Mouse (Mus musculus) heart, embryonic 11.5 days (tissue): ENCODE data around the gene Tmem104. TPM values are rescaled to one million over a fixed set of nuclear protein-coding genes. Genes with fewer than 3 reads are reported as not detected.

Experiments
- ATAC-seq: fragments of 200-750 bp; cut with Nextera tagmentation; replicated peaks from 2 replicates; pipeline ENCODE4 v1.8.0; 2017; ENCODE audit warnings: moderate library complexity; ENCODE audit not compliant: insufficient number of reproducible peaks, low FRiP score, low TSS enrichment
- H3K27ac ChIP-seq: fragments of 300-500 bp; sonication (generic); 2 replicates; pipeline ENCODE4 v1.5.1; 2014; ENCODE audit warnings: mild to moderate bottlenecking, low read depth, low read length
- H3K27me3 ChIP-seq: fragments of 300-500 bp; sonication (generic); 2 replicates; pipeline ENCODE4 v1.6.1; 2014; ENCODE audit warnings: mild to moderate bottlenecking, low read length, mixed read lengths; ENCODE audit not compliant: control insufficient read depth, insufficient read depth
- H3K36me3 ChIP-seq: fragments of 300-500 bp; sonication (generic); 2 replicates; pipeline ENCODE4 v1.6.1; 2014; ENCODE audit warnings: mild to moderate bottlenecking, low read length, moderate library complexity, mixed read lengths; ENCODE audit not compliant: control insufficient read depth, insufficient read depth
- H3K4me1 ChIP-seq: fragments of 300-500 bp; sonication (generic); 2 replicates; pipeline ENCODE4 v1.6.1; 2014; ENCODE audit warnings: low read length; ENCODE audit not compliant: control insufficient read depth, insufficient read depth
- H3K4me2 ChIP-seq: fragments of 300-500 bp; sonication (generic); 2 replicates; pipeline ENCODE4 v1.6.1; 2014; ENCODE audit warnings: mild to moderate bottlenecking, moderate library complexity
- H3K4me3 ChIP-seq: fragments of 300-500 bp; sonication (generic); 2 replicates; pipeline ENCODE4 v1.5.1; 2014; ENCODE audit warnings: low read depth, low read length
- H3K9ac ChIP-seq: fragments of 300-500 bp; sonication (generic); 2 replicates; pipeline ENCODE4 v1.6.1; 2014; ENCODE audit warnings: mild to moderate bottlenecking, low read depth, low read length, moderate library complexity
- H3K9me3 ChIP-seq: fragments of 300-500 bp; sonication (generic); replicated peaks from 2 replicates; pipeline ENCODE4 v1.6.1; 2016; ENCODE audit warnings: low read length; ENCODE audit not compliant: control insufficient read depth
- WGBS: fragments of 180-500 bp; shearing (Covaris S2); extraction: QIAGEN DNeasy Blood & Tissue Kit; methylation state at CpG from one replicate; pipeline ENCODE4 v1.1.7; 2014; ENCODE audit not compliant: insufficient replicate concordance; 5-methylcytosine and 5-hydroxymethylcytosine counted together
- polyA plus RNA-seq: library from polyadenylated mRNA; unstranded; fragments of >200 nt; fragmentation: Nextera tagmentation; extraction: Ambion mirVana; gene quantifications from 2 replicates; pipeline ENCODE4 v1.2.1, GENCODE M21; 2014

Tmem104 gene
- polyA plus RNA-seq, 1 experiment from 2014 or later, result 7.5 TPM

GRCm38 (mm10) chr11:115233526-115234290 lies 46.4 kb downstream of the Tmem104 start:
- WGBS, result 58% methylated on average over 20 of the region's 20 CpGs
- Histone ChIP-seq H3K36me3 (no peaks in the 10 kb centered on the region), H3K27ac (no peak overlapping the region), H3K4me3 (no peak overlapping the region), H3K9ac (no peak overlapping the region), H3K9me3 (no peaks in the 10 kb centered on the region), H3K27me3 (no peaks in the 10 kb centered on the region; the same call in none of the 2 replicates), H3K4me1 (peaks cover 53% of the 10 kb centered on the region), H3K4me2 (no peak overlapping the region)
- no peak for ATAC-seq

- no peak overlapping the region for H3K27ac ChIP-seq
- no peak for ATAC-seq
- no peaks in the 10 kb centered on the region for H3K36me3 ChIP-seq
- no peaks in the 10 kb centered on the region for H3K9me3 ChIP-seq
- no peak overlapping the region for H3K4me3 ChIP-seq
- no peak overlapping the region for H3K9ac ChIP-seq
- no peaks in the 10 kb centered on the region; the same call in none of the 2 replicates for H3K27me3 ChIP-seq
- no peak overlapping the region for H3K4me2 ChIP-seq
- WGBS, result 57% methylated on average over 15 of the region's 15 CpGs
- H3K4me1 ChIP-seq, result peaks cover 47% of the 10 kb centered on the region
These were observed 47.2 kb downstream of the Tmem104 start for GRCm38 (mm10) chr11:115234320-115235044.

DNA sequence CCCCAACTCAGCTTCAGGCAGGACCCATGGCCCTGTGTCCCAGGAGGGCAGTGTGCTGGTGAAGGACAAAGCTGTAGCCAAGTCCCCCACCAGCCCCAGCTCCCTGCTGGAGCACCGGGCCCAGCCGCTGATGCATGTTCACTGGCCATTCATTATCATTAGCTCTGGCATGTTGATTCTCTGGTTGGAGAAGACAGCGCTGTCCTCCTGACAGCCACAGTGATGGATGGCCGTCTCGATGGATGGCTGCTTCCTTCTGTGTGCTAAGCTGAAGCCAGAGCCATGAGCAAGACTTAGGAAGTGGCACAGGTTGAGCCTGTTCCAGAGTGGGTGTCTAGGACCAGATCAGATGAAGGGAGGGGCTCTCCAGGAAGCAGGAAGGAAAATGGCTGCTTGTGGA lies 49.3 kb downstream of the Tmem104 start:
- 15% methylated on average over 5 of the region's 5 CpGs for WGBS
- H3K9ac ChIP-seq, result no peak overlapping the region
- no peak overlapping the region for H3K4me3 ChIP-seq
- no peaks in the 10 kb centered on the region for H3K9me3 ChIP-seq
- ATAC-seq, result no peak
- no peak overlapping the region for H3K4me2 ChIP-seq
- H3K27ac ChIP-seq, result no peak overlapping the region
- H3K36me3 ChIP-seq, result no peaks in the 10 kb centered on the region
- peaks cover 36% of the 10 kb centered on the region for H3K4me1 ChIP-seq
- no peaks in the 10 kb centered on the region; the same call in none of the 2 replicates for H3K27me3 ChIP-seq

GRCm38 (mm10) chr11:115241402-115241801 lies 54.1 kb downstream of the Tmem104 start:
- ATAC-seq, result no peak

DNA sequence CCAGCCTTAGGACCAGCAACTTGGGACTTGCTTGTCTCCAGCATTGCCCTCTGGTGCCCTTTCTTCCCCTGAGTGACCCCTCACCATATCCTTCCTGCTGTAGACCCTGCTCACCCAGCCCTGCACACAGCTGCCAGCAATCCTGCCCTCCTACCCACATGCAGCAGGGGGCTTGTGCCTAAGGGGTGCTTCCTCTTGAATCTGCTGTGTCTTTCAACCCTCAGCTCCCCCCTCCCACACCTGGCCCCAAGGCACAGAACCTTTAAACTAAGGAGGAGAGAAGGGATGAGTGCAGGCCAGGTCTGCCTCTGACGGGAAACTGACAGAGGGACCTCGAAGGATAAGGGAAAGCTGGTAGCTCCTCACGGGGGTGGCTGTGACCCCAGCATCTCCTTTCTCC lies 55.5 kb downstream of the Tmem104 start:
- Histone ChIP-seq H3K4me3 (no peak overlapping the region), H3K9ac (no peak overlapping the region), H3K27ac (no peak overlapping the region), H3K4me1 (peaks cover 21% of the 10 kb centered on the region), H3K9me3 (no peaks in the 10 kb centered on the region), H3K27me3 (peaks cover 17% of the 10 kb centered on the region), H3K36me3 (no peaks in the 10 kb centered on the region), H3K4me2 (no peak overlapping the region)
- WGBS, result 58% methylated on average over 3 of the region's 3 CpGs
- ATAC-seq, result no peak

More at GRCm38 (mm10) chr11:115241402-115241801, 54.1 kb downstream of the Tmem104 start:
- Histone ChIP-seq H3K4me1 (peaks cover 13% of the 10 kb centered on the region), H3K36me3 (no peaks in the 10 kb centered on the region), H3K4me3 (no peak overlapping the region), H3K9ac (no peak overlapping the region), H3K9me3 (no peaks in the 10 kb centered on the region), H3K27me3 (peaks cover 7% of the 10 kb centered on the region), H3K4me2 (no peak overlapping the region), H3K27ac (no peak overlapping the region)
- 89% methylated on average over 11 of the region's 11 CpGs for WGBS

DNA sequence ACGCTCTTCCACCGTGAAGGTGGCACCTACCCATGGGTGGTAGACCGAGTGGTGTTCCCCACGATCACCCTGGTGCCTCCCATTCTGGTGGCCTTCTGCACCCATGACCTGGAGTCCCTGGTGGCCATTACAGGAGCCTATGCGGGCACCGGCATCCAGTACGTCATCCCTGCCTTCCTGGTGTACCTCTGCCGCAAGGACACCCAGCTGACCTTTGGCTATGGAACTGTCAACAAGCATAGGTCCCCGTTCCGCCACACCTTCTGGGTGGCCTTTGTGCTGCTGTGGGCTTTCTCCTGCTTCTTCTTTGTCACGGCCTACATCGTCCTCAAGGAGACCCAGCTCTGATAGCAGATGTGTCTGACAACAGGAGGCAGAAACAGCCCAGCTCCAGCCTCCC lies 56.5 kb downstream of the Tmem104 start:
- Histone ChIP-seq H3K4me3 (no peak overlapping the region), H3K4me1 (peaks cover 21% of the 10 kb centered on the region), H3K4me2 (no peak overlapping the region), H3K27ac (no peak overlapping the region), H3K27me3 (peaks cover 27% of the 10 kb centered on the region), H3K36me3 (no peaks in the 10 kb centered on the region), H3K9ac (no peak overlapping the region), H3K9me3 (no peaks in the 10 kb centered on the region)
- 70% methylated on average over 12 of the region's 12 CpGs for WGBS
- ATAC-seq, result no peak

GRCm38 (mm10) chr11:115244840-115245239 lies 57.6 kb downstream of the Tmem104 start:
- H3K36me3 ChIP-seq, result no peaks in the 10 kb centered on the region
- H3K9me3 ChIP-seq, result no peaks in the 10 kb centered on the region
- no peak overlapping the region for H3K4me2 ChIP-seq
- H3K27ac ChIP-seq, result no peak overlapping the region
- no peak for ATAC-seq
- 78% methylated on average over 8 of the region's 8 CpGs for WGBS
- peaks cover 24% of the 10 kb centered on the region for H3K4me1 ChIP-seq
- H3K27me3 ChIP-seq, result peaks cover 38% of the 10 kb centered on the region
- H3K4me3 ChIP-seq, result no peak overlapping the region
- no peak overlapping the region for H3K9ac ChIP-seq

GRCm38 (mm10) chr11:115246386-115246785 lies 59.1 kb downstream of the Tmem104 start:
- WGBS, result 62% methylated on average over 8 of the region's 8 CpGs
- no peak overlapping the region for H3K27ac ChIP-seq
- peaks cover 53% of the 10 kb centered on the region for H3K27me3 ChIP-seq
- H3K36me3 ChIP-seq, result no peaks in the 10 kb centered on the region
- peaks cover 30% of the 10 kb centered on the region for H3K4me1 ChIP-seq
- no peak for ATAC-seq
- no peak overlapping the region for H3K4me3 ChIP-seq
- H3K9ac ChIP-seq, result no peak overlapping the region
- H3K9me3 ChIP-seq, result no peaks in the 10 kb centered on the region
- no peak overlapping the region for H3K4me2 ChIP-seq
